Mouse (Mus musculus) ES-Bruce4 (cell line): ENCODE results near the gene Rbl1. TPM values are rescaled to one million over a fixed set of nuclear protein-coding genes. Genes with fewer than 3 reads are reported as not detected.
"Not testable (repeated sequence)": the region's sequence is repeated elsewhere in the genome, so short reads cannot be mapped to it uniquely, and the experiment has no call there.

Experiments
- H3K27ac ChIP-seq: 2 replicates; pipeline ENCODE4 v1.5.1; 2012; ENCODE audit warnings: low read length, inconsistent platforms; ENCODE audit not compliant: insufficient read depth
- H3K27me3 ChIP-seq: 2 replicates; pipeline ENCODE4 v1.6.1; 2012; ENCODE audit warnings: mild to moderate bottlenecking, low read length, inconsistent platforms; ENCODE audit not compliant: control insufficient read depth, poor library complexity, insufficient read depth, severe bottlenecking
- H3K36me3 ChIP-seq: 2 replicates; pipeline ENCODE4 v1.6.1; 2012; ENCODE audit warnings: inconsistent platforms, mild to moderate bottlenecking, low read length, moderate library complexity; ENCODE audit not compliant: control insufficient read depth, poor library complexity, insufficient read depth, severe bottlenecking
- H3K4me1 ChIP-seq: one replicate; pipeline ENCODE4 v1.8.1; 2011; ENCODE audit warnings: low read length; ENCODE audit not compliant: control insufficient read depth, insufficient read depth
- H3K4me3 ChIP-seq: 2 replicates; pipeline ENCODE4 v1.5.1; 2011; ENCODE audit warnings: low read depth, mild to moderate bottlenecking, low read length
- H3K9ac ChIP-seq: 2 replicates; pipeline ENCODE4 v1.6.1; 2012; ENCODE audit warnings: low read depth, mild to moderate bottlenecking, inconsistent platforms; ENCODE audit not compliant: poor library complexity, severe bottlenecking
- H3K9me3 ChIP-seq: replicated peaks from 2 replicates; pipeline ENCODE4 v1.6.1; 2012; ENCODE audit warnings: mild to moderate bottlenecking, low read length, inconsistent platforms; ENCODE audit not compliant: control insufficient read depth, poor library complexity, insufficient read depth, severe bottlenecking
- CTCF ChIP-seq: IDR thresholded peaks from one replicate; pipeline ENCODE4 v1.8.1; 2011; ENCODE audit warnings: low read depth, low read length
- EP300 ChIP-seq: IDR thresholded peaks from 2 replicates; pipeline ENCODE4 v1.6.1; 2011; ENCODE audit warnings: low read depth, low read length; ENCODE audit not compliant: insufficient read depth
- POLR2A ChIP-seq: IDR thresholded peaks from one replicate; pipeline ENCODE4 v1.8.1; 2011; ENCODE audit warnings: low read length; ENCODE audit not compliant: insufficient read depth
- polyA plus RNA-seq: library from polyadenylated mRNA; stranded (reverse); fragments of >200 nt; gene quantifications from 2 replicates; pipeline ENCODE4 v1.2.4, GENCODE M21; 2011; ENCODE audit warnings: low read depth; ENCODE audit not compliant: missing spikeins, insufficient read depth, insufficient read length

Gene Rbl1
- polyA plus RNA-seq, 1 experiment: 23.8 TPM

DNA sequence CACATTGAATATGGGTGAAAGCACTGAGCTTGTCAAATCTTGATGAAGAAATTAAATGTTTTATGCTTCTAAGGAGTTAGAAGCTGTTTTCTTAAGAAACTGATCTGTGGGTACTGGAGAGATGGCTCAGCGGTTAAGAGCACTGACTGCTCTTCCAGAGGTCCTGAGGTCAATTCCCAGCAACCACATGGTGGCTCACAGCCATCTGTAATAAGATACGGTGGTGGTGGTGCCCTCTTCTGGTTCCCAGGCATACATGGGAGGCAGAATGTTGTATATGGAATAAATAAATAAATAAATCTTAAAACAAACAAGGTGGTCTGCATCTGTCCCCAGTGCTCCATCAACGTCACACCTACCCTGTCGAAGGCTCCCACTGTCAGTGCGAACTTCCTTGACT, 29.9 kb downstream of the Rbl1 start:
- H3K4me3 ChIP-seq: no peak overlapping the region
- H3K27me3 ChIP-seq: no peaks in the 10 kb centered on the region
- no peak overlapping the region for H3K9ac ChIP-seq
- no peaks in the 10 kb centered on the region for H3K4me1 ChIP-seq
- no peak overlapping the region for H3K27ac ChIP-seq
- TF ChIP-seq POLR2A (no peak), EP300 (no peak), CTCF (no peak)
- peaks cover 6% of the 10 kb centered on the region; the same call in 1 of the 2 replicates for H3K36me3 ChIP-seq
- no peaks in the 10 kb centered on the region for H3K9me3 ChIP-seq

GRCm38 (mm10) chr2:157173555-157173954, 30.8 kb downstream of the Rbl1 start:
- TF ChIP-seq CTCF: no peak
- TF ChIP-seq EP300: no peak
- no peak for TF ChIP-seq POLR2A
- peaks cover 7% of the 10 kb centered on the region; the same call in 1 of the 2 replicates for H3K36me3 ChIP-seq
- no peaks in the 10 kb centered on the region for H3K27me3 ChIP-seq
- no peak overlapping the region for H3K4me3 ChIP-seq
- no peaks in the 10 kb centered on the region for H3K4me1 ChIP-seq
- H3K9me3 ChIP-seq: no peaks in the 10 kb centered on the region
- H3K27ac ChIP-seq: no peak overlapping the region
- H3K9ac ChIP-seq: no peak overlapping the region

DNA sequence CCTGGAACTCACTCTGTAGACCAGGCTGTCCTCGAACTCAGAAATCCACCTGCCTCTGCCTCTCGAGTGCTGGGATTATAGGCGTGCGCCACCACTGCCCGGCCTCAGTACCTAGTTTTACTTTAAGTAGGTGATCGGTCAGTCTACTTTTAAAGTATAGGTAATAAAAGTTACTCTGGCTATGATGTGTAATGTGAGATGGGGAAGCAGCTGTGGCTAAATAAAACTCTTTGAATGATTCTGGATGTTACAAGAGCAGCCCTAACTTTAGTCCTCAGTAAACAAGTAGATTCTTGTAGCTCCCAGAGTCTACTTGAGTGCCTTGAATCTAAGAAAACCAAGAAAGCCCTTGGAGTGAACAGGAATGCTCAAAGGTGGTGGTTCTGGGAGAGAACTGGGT, 31.4 kb downstream of the Rbl1 start:
- peaks cover 7% of the 10 kb centered on the region; the same call in 1 of the 2 replicates for H3K36me3 ChIP-seq
- H3K27me3 ChIP-seq: no peaks in the 10 kb centered on the region
- no peaks in the 10 kb centered on the region for H3K4me1 ChIP-seq
- H3K4me3 ChIP-seq: no peak overlapping the region
- no peak overlapping the region for H3K27ac ChIP-seq
- TF ChIP-seq CTCF (no peak), POLR2A (no peak), EP300 (no peak)
- H3K9ac ChIP-seq: no peak overlapping the region
- no peaks in the 10 kb centered on the region for H3K9me3 ChIP-seq

- no peak overlapping the region for H3K9ac ChIP-seq
- H3K27me3 ChIP-seq: no peaks in the 10 kb centered on the region
- H3K4me1 ChIP-seq: no peaks in the 10 kb centered on the region
- H3K9me3 ChIP-seq: no peaks in the 10 kb centered on the region
- no peak for TF ChIP-seq EP300
- TF ChIP-seq POLR2A: no peak
- no peak for TF ChIP-seq CTCF
- no peak overlapping the region for H3K27ac ChIP-seq
- no peak overlapping the region for H3K4me3 ChIP-seq
- peaks cover 7% of the 10 kb centered on the region; the same call in 1 of the 2 replicates for H3K36me3 ChIP-seq
Measured at GRCm38 (mm10) chr2:157170626-157171025, 33.7 kb downstream of the Rbl1 start.

DNA sequence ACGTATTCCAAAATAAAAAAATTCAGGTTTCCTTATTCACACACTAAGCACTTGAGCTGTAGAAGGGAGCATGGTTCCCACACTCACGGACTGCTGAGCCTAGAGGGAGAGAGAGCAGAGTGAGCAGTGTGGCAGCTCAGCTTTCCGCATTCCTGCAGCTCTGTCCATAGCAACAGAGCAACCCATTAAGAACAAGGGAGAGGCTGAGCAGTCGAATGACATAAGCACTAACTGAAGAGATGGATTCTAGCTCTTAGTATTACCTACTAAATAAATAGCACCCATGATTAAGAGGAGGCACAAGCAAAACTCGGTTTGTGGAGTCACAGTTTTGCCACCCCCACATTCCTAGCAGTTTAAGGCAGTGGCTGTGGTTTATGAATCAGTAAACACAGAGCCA, 34.2 kb downstream of the Rbl1 start:
- peaks cover 7% of the 10 kb centered on the region; the same call in 1 of the 2 replicates for H3K36me3 ChIP-seq
- no peaks in the 10 kb centered on the region for H3K4me1 ChIP-seq
- TF ChIP-seq POLR2A (no peak), CTCF (no peak), EP300 (no peak)
- H3K9ac ChIP-seq: no peak overlapping the region
- no peaks in the 10 kb centered on the region for H3K9me3 ChIP-seq
- no peak overlapping the region for H3K4me3 ChIP-seq
- no peaks in the 10 kb centered on the region for H3K27me3 ChIP-seq
- H3K27ac ChIP-seq: no peak overlapping the region

DNA sequence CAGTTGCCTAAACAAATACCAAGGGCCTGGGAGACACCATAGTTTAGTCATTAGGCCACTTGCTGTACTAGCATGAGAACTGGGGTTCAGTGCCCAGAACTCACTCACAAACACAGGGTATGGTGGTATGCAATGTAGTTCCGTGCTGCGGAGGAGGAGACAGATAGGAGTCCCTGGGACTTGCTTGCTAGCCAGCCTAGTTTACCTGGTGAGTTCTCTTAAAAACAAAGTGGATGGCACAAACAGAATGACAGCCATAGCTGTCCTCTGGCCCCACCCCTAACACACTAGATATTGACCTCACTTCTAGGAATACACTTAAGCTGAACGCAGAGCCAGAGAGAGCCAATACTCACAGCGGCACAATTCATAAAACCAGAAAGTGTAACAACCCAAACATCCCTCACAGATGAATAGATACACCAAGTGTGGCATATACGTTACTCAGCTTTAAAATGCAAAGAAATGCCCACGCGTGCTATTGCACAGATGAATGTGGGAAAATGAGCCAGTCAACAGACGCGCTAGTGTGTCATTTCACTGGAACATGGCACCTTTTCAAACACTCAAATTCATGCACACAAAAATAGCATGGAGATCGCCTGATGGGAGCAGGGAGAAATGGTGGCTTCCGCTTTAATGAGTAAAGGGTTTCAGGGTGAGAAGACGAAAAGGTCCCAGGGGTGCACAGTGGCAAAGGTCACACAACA, 37.8 kb downstream of the Rbl1 start:
- H3K9ac ChIP-seq: no peak overlapping the region
- TF ChIP-seq EP300: no peak
- TF ChIP-seq CTCF: no peak
- TF ChIP-seq POLR2A: no peak
- H3K36me3 ChIP-seq: 0 out of 2 replicates have a peak, but pooled peaks cover 2% of the 10 kb centered on the region
- no peaks in the 10 kb centered on the region for H3K9me3 ChIP-seq
- no peak overlapping the region for H3K27ac ChIP-seq
- H3K4me1 ChIP-seq: no peaks in the 10 kb centered on the region
- H3K4me3 ChIP-seq: no peak overlapping the region
- H3K27me3 ChIP-seq: no peaks in the 10 kb centered on the region

- H3K4me1 ChIP-seq, H3K9ac ChIP-seq, H3K4me3 ChIP-seq, H3K27ac ChIP-seq, H3K9me3 ChIP-seq, H3K36me3 ChIP-seq, H3K27me3 ChIP-seq: not testable (repeated sequence)
Measured at GRCm38 (mm10) chr2:157165312-157166224, 38.8 kb downstream of the Rbl1 start.
